Mouse (Mus musculus) left cerebral cortex, postnatal 25 days (tissue): ENCODE data around the gene Coq7. TPM values are rescaled to one million over a fixed set of nuclear protein-coding genes. Genes with fewer than 3 reads are reported as not detected.
A peak's percentile ranks its signal among the peaks of the same experiment; 100 is the strongest.

Experiments
- DNase-seq, 2 experiments: peaks; one replicate each; pipeline ENCODE4 v3.0.0; 2022; ENCODE audit warnings: low spot score in 2 of 2, mixed read lengths in 1 of 2
- intact Hi-C: fragments of 180-260 bp; cut with DNase I; formaldehyde crosslinking; loops from one replicate; pipeline ENCODE4 v1.15.1; 2025
- total RNA-seq, 2 experiments: library from RNA; stranded (reverse); gene quantifications; 2 replicates each; pipeline ENCODE4 v1.2.3; 2021

Coq7 gene
- total RNA-seq, 2 experiments from 2014 or later, result 33.4 to 37.1 TPM

GRCm38 (mm10) chr7:118499784-118500435 is 33.2 kb downstream of the Coq7 start:
- DNase-seq, result no peak
- intact Hi-C loops, result loop anchor here (5.0 kb wide), 1 partner anchor 48 kb away; no protein-coding TSS in a partner anchor

GRCm38 (mm10) chr7:118498984-118499783 is 34.0 kb downstream of the Coq7 start:
- intact Hi-C loops, result loop anchor here (5.0 kb wide), 1 partner anchor 47 kb away; no protein-coding TSS in a partner anchor
- DNase-seq, result no peak

GRCm38 (mm10) chr7:118494892-118495579 is 38.1 kb downstream of the Coq7 start:
- no peak for DNase-seq
- intact Hi-C loops, result loop anchor here (5.0 kb wide), 1 partner anchor 43 kb away; no protein-coding TSS in a partner anchor

- no peak for DNase-seq
- intact Hi-C loops, result no loop called here
Observed at GRCm38 (mm10) chr7:118493892-118494291, 39.3 kb downstream of the Coq7 start.

GRCm38 (mm10) chr7:118491431-118492147 is 41.6 kb downstream of the Coq7 start, which contains the start of gene Itpripl2:
Gene Itpripl2, minus strand, starts transcription at chr7:118491975.
- DNase-seq, result peak; percentile 9 to 16
- intact Hi-C loops, result no loop called here

GRCm38 (mm10) chr7:118490666-118491430 is 42.3 kb downstream of the Coq7 start:
- intact Hi-C loops, result no loop called here
- DNase-seq, result peak in 1 of 2 experiments; percentile 6

GRCm38 (mm10) chr7:118489706-118490665 is 43.2 kb downstream of the Coq7 start:
- intact Hi-C loops, result no loop called here
- DNase-seq, result no peak

- intact Hi-C loops, result no loop called here
- DNase-seq, result no peak
Observed at GRCm38 (mm10) chr7:118488060-118488664, 45.0 kb downstream of the Coq7 start.

GRCm38 (mm10) chr7:118486917-118487316 is 46.2 kb downstream of the Coq7 start:
- intact Hi-C loops, result no loop called here
- no peak for DNase-seq

- no peak for DNase-seq
- intact Hi-C loops, result no loop called here
Observed at GRCm38 (mm10) chr7:118483996-118484395, 49.2 kb downstream of the Coq7 start.

- intact Hi-C loops, result no loop called here
Observed at GRCm38 (mm10) chr7:118482001-118482400, 51.2 kb downstream of the Coq7 start.

GRCm38 (mm10) chr7:118481047-118481810 is 51.9 kb downstream of the Coq7 start:
- DNase-seq, result no peak
- intact Hi-C loops, result no loop called here

More at GRCm38 (mm10) chr7:118482001-118482400, 51.2 kb downstream of the Coq7 start:
- no peak for DNase-seq

GRCm38 (mm10) chr7:118480160-118480709 is 52.9 kb downstream of the Coq7 start:
- intact Hi-C loops, result no loop called here
- no peak for DNase-seq

- no peak for DNase-seq
- intact Hi-C loops, result no loop called here
Observed at GRCm38 (mm10) chr7:118478835-118479312, 54.3 kb downstream of the Coq7 start.

- intact Hi-C loops, result no loop called here
- DNase-seq, result no peak
Observed at GRCm38 (mm10) chr7:118476428-118476827, 56.7 kb downstream of the Coq7 start.

- DNase-seq, result no peak
- intact Hi-C loops, result no loop called here
Observed at GRCm38 (mm10) chr7:118475008-118475705, 58.0 kb downstream of the Coq7 start.
